Mouse (Mus musculus) heart, postnatal 0 days (tissue): ENCODE measurements around the gene Mcmbp. TPM values are rescaled to one million over a fixed set of nuclear protein-coding genes. Genes with fewer than 3 reads are reported as not detected.

Experiments
- ATAC-seq: fragments of 200-750 bp; cut with Nextera tagmentation; 2 replicates; pipeline ENCODE4 v1.8.0; 2017; ENCODE audit warnings: low read depth, moderate number of reproducible peaks, moderate library complexity; ENCODE audit not compliant: insufficient read depth
- DNase-seq: peaks from one replicate; pipeline ENCODE4 v3.0.0-alpha.2; 2016; ENCODE audit warnings: low spot score
- H3K27ac ChIP-seq: fragments of 300-500 bp; sonication (generic); 2 replicates; pipeline ENCODE4 v1.5.1; 2014; ENCODE audit warnings: low read depth, mild to moderate bottlenecking
- H3K27me3 ChIP-seq: fragments of 300-500 bp; sonication (generic); 2 replicates; pipeline ENCODE4 v1.6.1; 2014; ENCODE audit warnings: low read length, mixed read lengths; ENCODE audit not compliant: control insufficient read depth, insufficient read depth
- H3K36me3 ChIP-seq: fragments of 300-500 bp; sonication (generic); replicated peaks from 2 replicates; pipeline ENCODE4 v1.6.1; 2014; ENCODE audit warnings: low read length, mixed read lengths; ENCODE audit not compliant: control insufficient read depth, insufficient read depth
- H3K4me1 ChIP-seq: fragments of 300-500 bp; sonication (generic); 2 replicates; pipeline ENCODE4 v1.6.1; 2014; ENCODE audit warnings: antibody characterized with exemption; ENCODE audit not compliant: control insufficient read depth, insufficient read depth
- H3K4me2 ChIP-seq: fragments of 300-500 bp; sonication (generic); 2 replicates; pipeline ENCODE4 v1.6.1; 2014; ENCODE audit warnings: low read depth, mild to moderate bottlenecking, low read length, moderate library complexity
- H3K4me3 ChIP-seq: fragments of 300-500 bp; sonication (generic); 2 replicates; pipeline ENCODE4 v1.5.1; 2014; ENCODE audit warnings: low read depth, low read length
- H3K9ac ChIP-seq: fragments of 300-500 bp; sonication (generic); replicated peaks from 2 replicates; pipeline ENCODE4 v1.6.1; 2014; ENCODE audit warnings: low read depth, low read length, mixed read lengths
- H3K9me3 ChIP-seq: fragments of 300-500 bp; sonication (generic); replicated peaks from 2 replicates; pipeline ENCODE4 v1.6.1; 2016; ENCODE audit warnings: low read length; ENCODE audit not compliant: control insufficient read depth
- CTCF ChIP-seq: IDR thresholded peaks from 2 replicates; pipeline ENCODE4 v1.5.1; 2016; ENCODE audit warnings: antibody characterized with exemption, control low read depth, low read depth
- EP300 ChIP-seq: IDR thresholded peaks from 2 replicates; pipeline ENCODE4 v1.6.1; 2016; ENCODE audit warnings: antibody characterized with exemption, low read depth
- WGBS: fragments of 180-500 bp; shearing (Covaris S2); extraction: QIAGEN DNeasy Blood & Tissue Kit; methylation state at CpG from one replicate; pipeline ENCODE4 v1.1.7; 2014; 5-methylcytosine and 5-hydroxymethylcytosine counted together
- polyA plus RNA-seq: library from polyadenylated mRNA; unstranded; fragments of >200 nt; fragmentation: Nextera tagmentation; extraction: Ambion mirVana; gene quantifications from 2 replicates; pipeline ENCODE4 v1.2.1, GENCODE M21; 2015
- total RNA-seq: library from RNA; depleted of rRNA; stranded (reverse); fragments of >200 nt; gene quantifications from 2 replicates; pipeline ENCODE4 v1.2.3, GENCODE M21; 2014; ENCODE audit warnings: low replicate concordance

Gene Mcmbp
- total and polyA plus RNA-seq, 2 experiments from 2014 or later: 25.4 to 39.4 TPM

DNA sequence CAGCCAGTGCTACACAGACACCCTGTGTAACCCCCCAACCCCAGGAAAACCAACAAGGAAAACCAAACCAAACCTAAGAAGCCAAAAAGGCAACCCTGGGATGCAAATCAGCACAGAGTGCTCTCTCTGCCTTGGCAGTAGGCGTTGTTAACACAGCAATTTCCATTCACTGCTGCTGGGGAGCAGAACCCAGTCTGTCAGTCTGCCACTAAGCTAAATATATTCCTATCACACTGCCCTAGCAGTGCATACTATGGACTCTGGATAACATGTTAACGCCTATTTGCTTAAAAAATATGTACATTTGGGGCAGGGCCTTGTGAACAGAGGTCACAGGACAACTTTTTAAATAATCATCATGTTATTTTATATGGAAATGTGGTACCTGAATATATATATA, 8.7 kb downstream of the Mcmbp start:
- no peak overlapping the region for H3K4me3 ChIP-seq
- peak overlapping the region; percentile 23; the same call in 1 of the 2 replicates for H3K27ac ChIP-seq
- no peaks in the 10 kb centered on the region for H3K9me3 ChIP-seq
- H3K27me3 ChIP-seq: no peaks in the 10 kb centered on the region
- no peak for DNase-seq
- peaks cover 14% of the 10 kb centered on the region for H3K4me1 ChIP-seq
- no peak for ATAC-seq
- H3K4me2 ChIP-seq: no peak overlapping the region
- WGBS: 24% methylated on average over 2 of the region's 2 CpGs
- TF ChIP-seq EP300: no peak
- no peak for TF ChIP-seq CTCF
- H3K36me3 ChIP-seq: 0 out of 2 replicates have a peak, but pooled peaks cover 5% of the 10 kb centered on the region
- no peak overlapping the region for H3K9ac ChIP-seq

DNA sequence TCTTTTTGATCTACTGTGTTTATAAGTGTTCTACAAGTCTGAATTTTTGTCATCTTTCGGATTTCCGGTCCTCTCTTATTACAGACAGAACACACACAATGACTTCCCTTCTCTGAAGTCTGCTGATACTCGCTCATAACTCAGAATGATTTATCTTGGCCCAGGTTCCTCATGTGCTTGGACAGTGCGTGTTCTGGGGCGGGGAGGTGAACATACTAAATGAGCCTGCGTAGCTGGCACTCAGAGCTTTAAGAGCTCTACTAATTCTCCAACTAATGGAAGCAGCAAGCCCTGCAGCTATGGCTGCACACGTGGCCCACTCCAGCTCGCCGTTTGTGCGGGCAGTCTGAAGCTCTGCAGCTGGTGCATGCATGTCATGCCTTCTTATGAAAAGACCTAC, 11.6 kb downstream of the Mcmbp start:
- Histone ChIP-seq H3K9ac (no peak overlapping the region), H3K4me2 (no peak overlapping the region), H3K27ac (peak overlapping the region; percentile 47; the same call in 1 of the 2 replicates), H3K4me3 (no peak overlapping the region), H3K9me3 (no peaks in the 10 kb centered on the region), H3K36me3 (peaks cover 5% of the 10 kb centered on the region; the same call in 1 of the 2 replicates), H3K27me3 (no peaks in the 10 kb centered on the region), H3K4me1 (peaks cover 20% of the 10 kb centered on the region)
- TF ChIP-seq EP300: no peak
- no peak for TF ChIP-seq CTCF
- ATAC-seq: no peak
- 63% methylated on average over 10 of the region's 10 CpGs for WGBS
- DNase-seq: peak; percentile 38

DNA sequence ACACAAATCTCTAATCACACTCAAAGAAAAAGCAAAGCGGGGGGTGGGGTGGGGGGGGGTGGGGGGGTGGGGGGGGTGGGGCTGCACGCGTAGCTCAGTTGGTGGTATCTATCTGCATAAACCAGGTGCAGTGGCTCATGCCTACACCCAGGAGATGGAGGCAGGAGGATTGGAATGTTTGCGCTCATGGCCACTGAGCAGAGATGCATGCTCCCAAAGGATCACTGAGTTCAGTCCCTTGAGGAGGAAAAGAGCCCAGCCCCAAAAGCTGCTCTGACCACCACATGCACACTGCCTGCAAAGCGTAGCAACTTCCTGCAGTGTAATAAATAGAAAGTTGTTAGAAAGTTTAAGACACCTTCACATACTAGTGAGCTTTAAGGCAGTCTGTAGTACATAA, 12.6 kb downstream of the Mcmbp start:
- DNase-seq (no peak), ATAC-seq (no peak)
- Histone ChIP-seq H3K4me1 (peaks cover 20% of the 10 kb centered on the region), H3K4me3 (no peak overlapping the region), H3K4me2 (no peak overlapping the region), H3K9me3 (no peaks in the 10 kb centered on the region), H3K27ac (no peak overlapping the region), H3K9ac (no peak overlapping the region), H3K36me3 (peaks cover 13% of the 10 kb centered on the region), H3K27me3 (no peaks in the 10 kb centered on the region)
- 67% methylated on average over 5 of the region's 5 CpGs for WGBS
- TF ChIP-seq EP300 (no peak), CTCF (no peak)

DNA sequence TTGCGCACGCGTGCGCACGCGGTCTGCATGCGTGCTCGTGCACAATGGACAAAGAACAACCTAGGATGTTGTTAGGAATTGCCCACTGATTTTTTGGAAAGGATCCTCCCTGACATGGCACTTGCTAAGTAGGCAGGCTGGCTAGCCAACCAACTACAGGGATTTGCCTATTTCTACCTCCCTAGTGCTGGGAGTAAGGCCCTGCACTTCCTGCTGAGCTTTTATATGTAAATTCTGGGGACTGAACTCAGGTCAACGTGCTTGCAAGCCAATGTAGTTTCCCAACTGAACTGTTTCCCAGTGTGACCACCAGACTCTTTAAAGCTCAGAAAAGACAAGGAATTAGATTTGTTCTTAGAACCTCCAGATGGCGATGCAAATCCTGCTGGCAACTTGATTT, 13.3 kb downstream of the Mcmbp start:
- no peak overlapping the region for H3K27ac ChIP-seq
- no peak overlapping the region for H3K9ac ChIP-seq
- ATAC-seq (no peak), DNase-seq (no peak)
- peaks cover 19% of the 10 kb centered on the region for H3K36me3 ChIP-seq
- H3K4me3 ChIP-seq: no peak overlapping the region
- H3K27me3 ChIP-seq: no peaks in the 10 kb centered on the region
- H3K4me2 ChIP-seq: no peak overlapping the region
- no peak for TF ChIP-seq CTCF
- no peak for TF ChIP-seq EP300
- WGBS: 84% methylated on average over 10 of the region's 10 CpGs
- no peaks in the 10 kb centered on the region for H3K9me3 ChIP-seq
- peaks cover 20% of the 10 kb centered on the region for H3K4me1 ChIP-seq

DNA sequence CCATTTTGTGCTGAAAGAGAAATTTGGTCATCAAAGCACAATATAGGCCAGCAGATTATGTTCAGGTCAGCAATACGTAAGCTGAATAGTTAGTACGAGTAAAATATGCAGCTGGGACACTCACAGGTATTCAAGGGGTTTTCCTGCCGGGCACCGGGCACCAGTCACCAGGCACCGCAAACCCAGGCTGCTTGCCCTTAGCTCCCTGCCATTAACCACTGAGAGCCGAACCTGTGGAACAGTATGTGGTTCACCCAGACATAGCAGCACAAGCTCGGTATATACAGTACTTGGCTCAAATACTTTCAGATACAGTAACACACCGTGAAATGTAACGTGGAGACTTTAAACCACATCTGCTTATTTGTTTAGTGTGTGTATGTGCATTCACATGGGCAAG, 15.1 kb downstream of the Mcmbp start:
- TF ChIP-seq CTCF (no peak), EP300 (no peak)
- no peak overlapping the region for H3K9ac ChIP-seq
- ATAC-seq (no peak; the same call in 1 of the 2 replicates), DNase-seq (no peak)
- peaks cover 33% of the 10 kb centered on the region for H3K36me3 ChIP-seq
- H3K4me1 ChIP-seq: peaks cover 13% of the 10 kb centered on the region; the same call in 1 of the 2 replicates
- H3K27me3 ChIP-seq: no peaks in the 10 kb centered on the region
- WGBS: 68% methylated on average over 9 of the region's 9 CpGs
- H3K4me3 ChIP-seq: no peak overlapping the region
- H3K9me3 ChIP-seq: no peaks in the 10 kb centered on the region
- H3K27ac ChIP-seq: peak overlapping the region; percentile 31
- H3K4me2 ChIP-seq: no peak overlapping the region

- H3K4me2 ChIP-seq: no peak overlapping the region
- H3K27ac ChIP-seq: peak overlapping the region; percentile 31
- TF ChIP-seq CTCF: peak; percentile 89
- TF ChIP-seq EP300: no peak
- ATAC-seq: peak; percentile 95
- H3K9me3 ChIP-seq: no peaks in the 10 kb centered on the region
- no peak overlapping the region for H3K4me3 ChIP-seq
- WGBS: 16% methylated on average over 4 of the region's 4 CpGs
- no peaks in the 10 kb centered on the region for H3K27me3 ChIP-seq
- DNase-seq: peak; percentile 91
- H3K9ac ChIP-seq: no peak overlapping the region
- H3K36me3 ChIP-seq: peaks cover 36% of the 10 kb centered on the region
- H3K4me1 ChIP-seq: peaks cover 13% of the 10 kb centered on the region; the same call in 1 of the 2 replicates
These were observed 15.5 kb downstream of the Mcmbp start for GRCm38 (mm10) chr7:128724761-128725160.
